Comparison of ENCODE assay signal across 8 mouse cellular contexts in genomic region chr7:60733331-60733994, GRCm38 (mm10).
A peak's percentile ranks its signal among the peaks of the same experiment; 100 is the strongest.
DNase-seq lines count a peak whose midpoint lies in the region; ATAC-seq and TF ChIP-seq lines count a peak whose summit lies in the region.
"Not testable (repeated sequence)": the region's sequence is repeated elsewhere in the genome, so short reads cannot be mapped to it uniquely, and the experiment has no call there.

No protein-coding gene starts in this region.

- 52% methylated on average over 20 of the region's 20 CpGs for WGBS in embryonic facial prominence, embryonic 10.5 days
- 53% methylated on average over 20 of the region's 20 CpGs for WGBS in hindbrain, embryonic 15.5 days
- 49% methylated on average over 20 of the region's 20 CpGs for WGBS in limb, embryonic 15.5 days
- WGBS in midbrain, postnatal 0 days: 53% methylated on average over 20 of the region's 20 CpGs
- WGBS in stomach, embryonic 14.5 days: 47% methylated on average over 20 of the region's 20 CpGs

- H3K4me3 ChIP-seq in embryonic facial prominence, embryonic 10.5 days: peak overlapping the region; percentile 37; the same call in 1 of the 2 replicates
- H3K4me3 ChIP-seq in hindbrain, embryonic 15.5 days: peak overlapping the region; percentile 26
- 0 out of 2 replicates have a peak overlapping the region, but pooled peaks have one; percentile 8 for H3K4me3 ChIP-seq in limb, embryonic 15.5 days
- peak overlapping the region; percentile 19; the same call in 1 of the 2 replicates for H3K4me3 ChIP-seq in midbrain, postnatal 0 days (ENCODE audit: low read depth, low read length)
- H3K4me3 ChIP-seq in stomach, embryonic 14.5 days (ENCODE audit: low read depth, low read length): peak overlapping the region; percentile 12; the same call in 1 of the 2 replicates

- ATAC-seq in hindbrain, embryonic 15.5 days (ENCODE audit: low FRiP score, low read depth): peak; percentile 84
- ATAC-seq in limb, embryonic 15.5 days (ENCODE audit: insufficient number of reproducible peaks, low FRiP score, low TSS enrichment, low read depth); stomach, embryonic 14.5 days (ENCODE audit: insufficient number of reproducible peaks, insufficient read depth, low FRiP score, low read depth): not testable (repeated sequence)
- peak; percentile 80; the same call in 1 of the 2 replicates for ATAC-seq in midbrain, postnatal 0 days (ENCODE audit: low FRiP score)

- H3K9ac ChIP-seq in hindbrain, embryonic 15.5 days; limb, embryonic 15.5 days; midbrain, postnatal 0 days (replicated peaks; ENCODE audit: low read length, poor library complexity, severe bottlenecking); stomach, embryonic 14.5 days (replicated peaks; ENCODE audit: low read depth, low read length): not testable (repeated sequence)

- peak overlapping the region; percentile 42 for H3K4me2 ChIP-seq in hindbrain, embryonic 15.5 days
- H3K4me2 ChIP-seq in limb, embryonic 15.5 days: not testable (repeated sequence)
- H3K4me2 ChIP-seq in midbrain, postnatal 0 days (ENCODE audit: low read depth, low read length, poor library complexity, severe bottlenecking): peak overlapping the region; percentile 20; the same call in 1 of the 2 replicates
- H3K4me2 ChIP-seq in stomach, embryonic 14.5 days (replicated peaks; ENCODE audit: low read depth, low read length): peak overlapping the region; percentile 26; the same call in 1 of the 2 replicates

- H3K36me3 ChIP-seq in embryonic facial prominence, embryonic 10.5 days (replicated peaks); hindbrain, embryonic 15.5 days; limb, embryonic 15.5 days; midbrain, postnatal 0 days (ENCODE audit: insufficient read depth, low read length); stomach, embryonic 14.5 days (ENCODE audit: control insufficient read depth, insufficient read depth, low read length): not testable (repeated sequence)

- DNase-seq in brain, embryonic 18.5 days (ENCODE audit: low read depth, low spot score): peak; percentile 51
- DNase-seq in embryonic facial prominence, embryonic 10.5 days (ENCODE audit: low spot score): peak; percentile 37
- peak; percentile 4 to 36 for DNase-seq in frontal cortex, postnatal 10 days (ENCODE audit: low spot score in 2 of 2)
- DNase-seq in layer of hippocampus, postnatal 10 days (ENCODE audit: low spot score in 2 of 2): peak; percentile 16 to 20
- peak; percentile 63 for DNase-seq in midbrain, postnatal 0 days (ENCODE audit: low spot score)

- H3K27me3 ChIP-seq in embryonic facial prominence, embryonic 10.5 days (replicated peaks; ENCODE audit: low read depth, poor library complexity, severe bottlenecking); hindbrain, embryonic 15.5 days; limb, embryonic 15.5 days; midbrain, postnatal 0 days (ENCODE audit: insufficient read depth, low read length); stomach, embryonic 14.5 days (ENCODE audit: control insufficient read depth, insufficient read depth, low read length): not testable (repeated sequence)

- not testable (repeated sequence) for H3K9me3 ChIP-seq in embryonic facial prominence, embryonic 10.5 days; hindbrain, embryonic 15.5 days; limb, embryonic 15.5 days; midbrain, postnatal 0 days (ENCODE audit: low read length); stomach, embryonic 14.5 days (ENCODE audit: control insufficient read depth, low read depth, low read length)

- not testable (repeated sequence) for TF ChIP-seq CTCF in midbrain, postnatal 0 days (IDR thresholded peaks at IDR 0.05)

- H3K4me1 ChIP-seq in embryonic facial prominence, embryonic 10.5 days; hindbrain, embryonic 15.5 days (replicated peaks); limb, embryonic 15.5 days; midbrain, postnatal 0 days (ENCODE audit: insufficient read depth, low read length); stomach, embryonic 14.5 days (ENCODE audit: control insufficient read depth, insufficient read depth, low read length): not testable (repeated sequence)

- not testable (repeated sequence) for H3K27ac ChIP-seq in embryonic facial prominence, embryonic 10.5 days (replicated peaks); limb, embryonic 15.5 days; stomach, embryonic 14.5 days (ENCODE audit: low read length)
- peak overlapping the region; percentile 38; the same call in 1 of the 2 replicates for H3K27ac ChIP-seq in hindbrain, embryonic 15.5 days (replicated peaks)
- peak overlapping the region; percentile 26; the same call in 1 of the 2 replicates for H3K27ac ChIP-seq in midbrain, postnatal 0 days (ENCODE audit: low read depth, low read length)
